ENCODE assay signal across 20 mouse cellular contexts in the genomic region with DNA sequence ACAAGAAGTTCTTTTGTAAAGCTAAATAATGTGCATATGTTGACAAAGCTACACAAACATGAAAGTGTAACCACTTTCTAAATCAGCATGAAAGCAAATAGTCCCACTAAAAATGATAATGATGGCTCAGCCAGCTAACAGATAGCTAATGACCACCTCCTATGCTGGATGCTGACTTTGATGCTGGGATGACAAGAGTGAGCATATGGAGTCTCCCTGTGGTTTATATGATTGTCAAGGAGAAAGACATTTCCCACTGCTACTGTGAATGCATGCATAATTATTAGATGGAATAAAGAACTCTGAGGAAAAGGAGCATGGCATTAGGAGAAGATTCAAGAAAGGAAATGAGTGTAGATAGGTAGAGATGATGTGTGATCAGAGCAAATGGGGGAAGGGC.
A peak's percentile ranks its signal among the peaks of the same experiment; 100 is the strongest.
DNase-seq lines count a peak whose midpoint lies in the region; ATAC-seq lines count a peak whose summit lies in the region.
"Had no signal": no experiment of that assay in that cellular context is flagged by ENCODE, and none has a peak within 500 bp of the region (broad histone marks: within the 10 kb centered on the region; RNA-seq: fewer than 3 reads in every experiment).

No protein-coding gene starts in this region.

- no peak overlapping the region for H3K9ac ChIP-seq in forebrain, embryonic 14.5 days (ENCODE audit: low read length)
- H3K9ac ChIP-seq in forebrain, embryonic 16.5 days (replicated peaks; ENCODE audit: low read depth, low read length), result no peak overlapping the region
- no peak overlapping the region for H3K9ac ChIP-seq in hindbrain, embryonic 16.5 days (ENCODE audit: low read depth, low read length)
- H3K9ac ChIP-seq in midbrain, embryonic 15.5 days, result no peak overlapping the region
- H3K9ac ChIP-seq in kidney, embryonic 16.5 days (replicated peaks; ENCODE audit: low read length), result no peak overlapping the region
- H3K9ac ChIP-seq: embryonic facial prominence, embryonic 12.5 days; forebrain, embryonic 12.5 days; heart, embryonic 15.5 days had no signal

- H3K4me1 ChIP-seq in forebrain, embryonic 14.5 days (ENCODE audit: control insufficient read depth, insufficient read depth, low read length), result no peaks in the 10 kb centered on the region
- H3K4me1 ChIP-seq in forebrain, embryonic 16.5 days (replicated peaks; ENCODE audit: control insufficient read depth, insufficient read depth, low read length), result no peaks in the 10 kb centered on the region
- H3K4me1 ChIP-seq in hindbrain, embryonic 16.5 days (ENCODE audit: control insufficient read depth, insufficient read depth, low read depth, low read length), result no peaks in the 10 kb centered on the region
- no peaks in the 10 kb centered on the region for H3K4me1 ChIP-seq in hindbrain, embryonic 10.5 days (replicated peaks)
- 0 out of 2 replicates have a peak, but pooled peaks cover 2% of the 10 kb centered on the region for H3K4me1 ChIP-seq in midbrain, embryonic 15.5 days
- H3K4me1 ChIP-seq in kidney, embryonic 16.5 days (ENCODE audit: insufficient read depth, low read length), result no peaks in the 10 kb centered on the region
- H3K4me1 ChIP-seq: embryonic facial prominence, embryonic 12.5 days; forebrain, embryonic 12.5 days; heart, embryonic 15.5 days had no signal

- H3K27ac ChIP-seq in forebrain, embryonic 14.5 days (ENCODE audit: low read depth, low read length), result no peak overlapping the region
- no peak overlapping the region for H3K27ac ChIP-seq in forebrain, embryonic 16.5 days (ENCODE audit: low read length)
- H3K27ac ChIP-seq in hindbrain, embryonic 16.5 days (ENCODE audit: low read depth, low read length), result no peak overlapping the region
- no peak overlapping the region for H3K27ac ChIP-seq in hindbrain, embryonic 10.5 days
- H3K27ac ChIP-seq in midbrain, embryonic 15.5 days, result no peak overlapping the region
- H3K27ac ChIP-seq in kidney, embryonic 16.5 days (ENCODE audit: low read length), result no peak overlapping the region
- H3K27ac ChIP-seq: embryonic facial prominence, embryonic 12.5 days; forebrain, embryonic 12.5 days; heart, adult 2 months; heart, embryonic 15.5 days had no signal

- no peak overlapping the region for H3K4me2 ChIP-seq in forebrain, embryonic 14.5 days (ENCODE audit: low read length)
- no peak overlapping the region for H3K4me2 ChIP-seq in forebrain, embryonic 16.5 days (ENCODE audit: low read length)
- H3K4me2 ChIP-seq in hindbrain, embryonic 16.5 days (ENCODE audit: low read length), result no peak overlapping the region
- H3K4me2 ChIP-seq in midbrain, embryonic 15.5 days, result no peak overlapping the region
- no peak overlapping the region for H3K4me2 ChIP-seq in kidney, embryonic 16.5 days (replicated peaks; ENCODE audit: low read depth, low read length)
- H3K4me2 ChIP-seq: embryonic facial prominence, embryonic 12.5 days; forebrain, embryonic 12.5 days; heart, embryonic 11.5 days; heart, embryonic 15.5 days had no signal

- H3K4me3 ChIP-seq in forebrain, embryonic 14.5 days (ENCODE audit: low read depth, low read length), result no peak overlapping the region
- H3K4me3 ChIP-seq in forebrain, embryonic 16.5 days (replicated peaks; ENCODE audit: low read length), result no peak overlapping the region
- H3K4me3 ChIP-seq in hindbrain, embryonic 16.5 days (ENCODE audit: low read length), result no peak overlapping the region
- H3K4me3 ChIP-seq in hindbrain, embryonic 10.5 days, result no peak overlapping the region
- no peak overlapping the region for H3K4me3 ChIP-seq in midbrain, embryonic 15.5 days
- no peak overlapping the region for H3K4me3 ChIP-seq in kidney, embryonic 16.5 days (ENCODE audit: low read length)
- H3K4me3 ChIP-seq: embryonic facial prominence, embryonic 12.5 days; forebrain, embryonic 12.5 days; heart, adult 2 months; heart, embryonic 15.5 days had no signal

- peak; percentile 44; the same call in 1 of the 2 replicates for ATAC-seq in forebrain, embryonic 14.5 days
- ATAC-seq in forebrain, embryonic 16.5 days, result no peak
- 0 out of 2 replicates have a peak, but pooled peaks have one; percentile 50 for ATAC-seq in hindbrain, embryonic 16.5 days
- peak; percentile 51; the same call in 1 of the 2 replicates for ATAC-seq in midbrain, embryonic 15.5 days (replicated peaks)
- no peak for ATAC-seq in kidney, embryonic 16.5 days (ENCODE audit: low FRiP score, low TSS enrichment)
- ATAC-seq: activated CD4-positive, CD25-positive, alpha-beta regulatory T cell, adult 4 months; intestine, embryonic 16.5 days; Patski had no signal

- peak; percentile 10 for DNase-seq in forebrain, embryonic 14.5 days (ENCODE audit: low spot score)
- DNase-seq in hindbrain, embryonic 10.5 days (ENCODE audit: low spot score), result no peak
- peak; percentile 39 for DNase-seq in brain, adult 2 months (ENCODE audit: low read depth, low spot score)
- DNase-seq: adrenal gland, postnatal 14 days; cerebellum, postnatal 14 days; gastrocnemius, postnatal 14 days; heart, adult 2 months; heart, postnatal 14 days had no signal

- H3K27me3 ChIP-seq in forebrain, embryonic 14.5 days (replicated peaks; ENCODE audit: control insufficient read depth, insufficient read depth, low read length), result no peaks in the 10 kb centered on the region
- H3K27me3 ChIP-seq in forebrain, embryonic 16.5 days (replicated peaks; ENCODE audit: control insufficient read depth, insufficient read depth, low read length), result no peaks in the 10 kb centered on the region
- no peaks in the 10 kb centered on the region for H3K27me3 ChIP-seq in hindbrain, embryonic 16.5 days (replicated peaks; ENCODE audit: control insufficient read depth, insufficient read depth, low read length)
- no peaks in the 10 kb centered on the region for H3K27me3 ChIP-seq in hindbrain, embryonic 10.5 days (ENCODE audit: insufficient read depth, poor library complexity, severe bottlenecking)
- no peaks in the 10 kb centered on the region for H3K27me3 ChIP-seq in midbrain, embryonic 15.5 days (replicated peaks)
- H3K27me3 ChIP-seq in kidney, embryonic 16.5 days (ENCODE audit: insufficient read depth, low read length), result no peaks in the 10 kb centered on the region
- H3K27me3 ChIP-seq: CH12.LX; embryonic facial prominence, embryonic 12.5 days; forebrain, embryonic 12.5 days; heart, embryonic 15.5 days; Patski had no signal

- no peaks in the 10 kb centered on the region for H3K36me3 ChIP-seq in forebrain, embryonic 14.5 days (ENCODE audit: control insufficient read depth, insufficient read depth, low read length)
- no peaks in the 10 kb centered on the region for H3K36me3 ChIP-seq in forebrain, embryonic 16.5 days (ENCODE audit: control insufficient read depth, insufficient read depth)
- no peaks in the 10 kb centered on the region for H3K36me3 ChIP-seq in hindbrain, embryonic 16.5 days (ENCODE audit: control insufficient read depth, insufficient read depth, low read length)
- no peaks in the 10 kb centered on the region for H3K36me3 ChIP-seq in hindbrain, embryonic 10.5 days
- H3K36me3 ChIP-seq in midbrain, embryonic 15.5 days (replicated peaks), result no peaks in the 10 kb centered on the region
- no peaks in the 10 kb centered on the region for H3K36me3 ChIP-seq in kidney, embryonic 16.5 days (ENCODE audit: insufficient read depth, low read length)
- H3K36me3 ChIP-seq: embryonic facial prominence, embryonic 12.5 days; forebrain, embryonic 12.5 days; heart, embryonic 15.5 days had no signal

- H3K9me3 ChIP-seq in forebrain, embryonic 14.5 days (replicated peaks; ENCODE audit: control insufficient read depth, low read length), result no peaks in the 10 kb centered on the region
- no peaks in the 10 kb centered on the region for H3K9me3 ChIP-seq in forebrain, embryonic 16.5 days (ENCODE audit: control insufficient read depth, low read length)
- H3K9me3 ChIP-seq in hindbrain, embryonic 16.5 days (ENCODE audit: control insufficient read depth, low read length), result no peaks in the 10 kb centered on the region
- H3K9me3 ChIP-seq in hindbrain, embryonic 10.5 days, result no peaks in the 10 kb centered on the region
- no peaks in the 10 kb centered on the region for H3K9me3 ChIP-seq in midbrain, embryonic 15.5 days
- H3K9me3 ChIP-seq in kidney, embryonic 16.5 days (ENCODE audit: low read length), result no peaks in the 10 kb centered on the region
- H3K9me3 ChIP-seq: embryonic facial prominence, embryonic 12.5 days; forebrain, embryonic 12.5 days; heart, embryonic 15.5 days had no signal

Comparison
In these comparisons a context has a peak if more than half of its experiments do, and no peak if none do; other contexts are left out.
1. ATAC-seq: peak in forebrain, embryonic 14.5 days (single experiment), hindbrain, embryonic 16.5 days (single experiment) and midbrain, embryonic 15.5 days (single experiment); none in forebrain, embryonic 16.5 days (single experiment) and kidney, embryonic 16.5 days (single experiment).